Mouse (Mus musculus) monocyte, adult 2 months (primary cell): ENCODE measurements at regions not wholly inside any gene's neighbourhood (a gene's known extent, or its start where the extent isn't known, plus 50 kb on each side); places are given as distances from the start of the nearest gene placed in this dataset.

ENCODE experiments used
- DNase-seq, 2 experiments: peaks; one replicate each; pipeline ENCODE4 v3.0.0; 2022; ENCODE audit warnings: low spot score in 2 of 2, low read depth in 1 of 2

DNA sequence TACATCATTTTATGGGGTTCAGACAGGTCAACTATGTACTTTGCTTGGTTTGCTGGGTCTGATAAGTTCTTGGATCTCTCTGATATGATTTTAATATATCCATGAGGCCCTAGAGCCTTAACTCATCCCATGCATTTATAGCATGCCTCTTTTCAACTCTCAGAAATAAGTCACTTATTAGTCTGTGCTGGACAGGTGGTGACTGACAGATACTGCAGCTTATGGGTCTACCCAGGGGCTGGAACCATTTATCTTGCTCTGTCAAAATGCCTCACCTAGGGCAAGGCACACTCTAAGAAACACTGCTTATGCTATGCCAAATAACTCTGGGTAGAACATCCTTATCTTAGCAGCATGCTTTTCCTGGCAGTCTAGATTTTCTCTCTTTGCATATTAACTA is 225.6 kb downstream of the Mbnl1 start:
- DNase-seq = no peak

DNA sequence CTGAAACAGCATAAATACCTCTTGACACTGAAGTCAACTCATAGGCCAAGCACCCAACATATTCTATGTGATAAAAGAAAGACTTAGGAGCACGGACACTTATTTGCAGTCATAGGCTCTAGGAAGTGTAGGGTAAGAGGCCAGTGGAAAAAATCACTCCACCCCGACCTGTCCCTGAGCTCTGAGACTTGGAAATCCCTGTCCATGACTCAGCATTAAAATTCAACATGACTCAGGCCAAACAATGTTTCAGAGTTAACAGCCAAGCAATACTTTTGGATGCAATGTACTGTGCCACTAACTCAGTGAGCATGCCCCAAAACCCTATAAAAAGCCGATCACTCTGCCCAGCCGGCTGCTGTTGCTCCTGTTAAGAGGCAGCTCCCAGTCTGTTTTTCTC is 234.5 kb downstream of the Mbnl1 start:
- DNase-seq = no peak

DNA sequence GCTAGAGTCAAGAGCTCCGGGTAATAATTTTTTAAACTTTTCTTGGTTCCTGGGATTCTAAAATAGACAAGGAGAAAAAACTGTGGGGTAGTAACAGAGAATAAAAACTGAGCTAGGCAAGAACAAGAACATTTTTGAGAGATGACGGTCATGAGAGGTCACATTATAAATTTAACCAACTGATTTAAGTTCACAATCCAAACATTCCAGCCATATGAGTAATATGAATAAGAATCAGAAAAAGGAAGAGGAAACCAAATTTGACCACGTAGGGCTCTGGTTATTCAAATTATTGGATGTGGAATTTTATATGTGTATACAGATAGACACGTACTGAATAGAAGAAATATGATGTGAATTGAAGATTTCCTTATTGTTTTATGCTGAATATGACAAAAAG is 240.3 kb downstream of the Mbnl1 start:
- DNase-seq = no peak

DNA sequence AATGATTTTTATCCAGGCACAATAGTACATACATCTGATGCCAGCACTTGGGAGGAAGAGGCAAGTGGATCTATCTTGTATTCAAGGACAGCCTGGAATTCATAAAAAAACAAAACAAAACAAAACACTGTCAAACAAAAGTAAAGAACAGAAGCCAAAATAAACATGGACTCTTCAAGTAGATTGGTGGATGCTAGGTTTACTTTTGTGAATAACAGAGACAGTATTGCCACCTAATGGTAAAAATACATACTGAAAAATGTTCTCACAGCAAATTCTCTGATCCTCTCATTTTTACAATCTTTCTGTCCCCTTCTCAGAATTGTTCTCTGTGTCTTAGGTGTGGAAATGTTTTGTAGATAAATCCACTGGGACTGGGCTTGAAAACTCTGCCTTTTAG is 247.7 kb downstream of the Mbnl1 start:
- no peak for DNase-seq

DNA sequence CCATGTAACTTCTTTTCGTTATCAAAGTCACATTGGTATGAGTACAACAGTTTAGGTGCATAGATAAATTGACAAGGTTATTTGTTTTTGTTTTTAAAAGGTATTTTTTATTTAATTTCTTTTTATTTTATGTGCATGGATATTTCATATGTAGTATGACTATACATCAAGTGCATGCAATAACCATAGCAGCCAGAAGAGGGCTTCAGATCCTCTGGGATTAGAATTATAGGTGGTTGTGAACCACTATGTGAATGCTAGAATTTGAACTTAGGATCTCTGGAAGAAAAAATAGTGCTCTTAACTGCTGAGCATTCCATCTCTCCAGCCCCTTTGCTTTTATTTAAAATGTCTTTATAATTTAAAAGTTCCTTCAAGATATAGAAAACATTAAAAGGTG is 258.7 kb downstream of the Mbnl1 start:
- DNase-seq = no peak

DNA sequence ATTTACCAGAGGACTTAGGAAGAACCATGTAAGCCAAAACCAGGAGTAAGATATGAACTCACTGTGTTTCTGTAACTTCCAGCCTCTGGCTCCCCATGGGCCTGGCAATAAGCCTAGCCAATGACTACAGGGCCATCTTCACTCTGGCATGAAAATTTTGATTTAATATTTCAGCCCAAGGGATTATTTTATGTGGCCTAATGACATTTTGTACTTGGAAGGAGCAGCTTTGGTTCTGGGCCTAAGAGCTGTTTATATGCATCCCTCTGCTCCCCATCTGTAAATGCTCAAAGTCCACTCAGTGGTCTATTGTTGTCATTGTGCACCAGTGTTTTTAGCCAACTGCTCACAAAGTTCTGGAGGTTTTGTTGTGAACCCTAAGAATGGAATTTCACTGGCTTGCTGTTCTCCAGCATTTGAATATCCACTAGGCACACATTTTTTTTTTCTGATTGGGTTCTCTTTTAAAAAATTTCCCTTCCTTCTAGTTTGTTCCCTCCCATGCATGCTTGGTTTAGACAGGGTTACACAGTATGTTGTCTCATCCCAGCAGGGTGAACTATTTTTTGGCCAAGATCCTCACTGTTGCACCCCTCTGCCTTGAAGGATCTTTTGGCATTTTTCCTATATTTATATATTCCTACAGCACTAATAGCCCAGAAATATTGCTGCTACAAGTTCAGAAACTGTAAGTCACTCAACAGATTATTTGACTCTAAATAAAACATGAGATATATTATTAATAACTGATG is 261.9 kb upstream of the P2ry1 start:
- no peak for DNase-seq

DNA sequence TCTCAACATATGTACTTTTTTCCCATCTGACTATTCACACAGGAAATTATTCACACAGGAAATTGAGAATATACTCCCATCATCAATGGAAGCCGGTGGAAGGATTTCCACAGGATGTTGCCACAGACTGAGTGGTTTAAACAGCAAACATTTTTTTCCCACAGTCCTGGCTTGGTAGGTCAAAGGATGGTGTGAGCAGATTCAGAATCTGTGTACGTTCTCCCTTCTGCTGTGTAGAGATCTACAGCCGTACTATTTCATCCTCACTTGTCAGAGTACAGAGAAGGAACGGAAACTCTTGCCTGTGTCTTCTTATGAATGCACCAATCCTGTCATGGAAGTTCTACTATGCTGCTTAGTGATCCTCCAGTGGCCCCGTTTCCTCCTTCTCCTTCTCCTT is 261.2 kb upstream of the P2ry1 start:
- no peak for DNase-seq

DNA sequence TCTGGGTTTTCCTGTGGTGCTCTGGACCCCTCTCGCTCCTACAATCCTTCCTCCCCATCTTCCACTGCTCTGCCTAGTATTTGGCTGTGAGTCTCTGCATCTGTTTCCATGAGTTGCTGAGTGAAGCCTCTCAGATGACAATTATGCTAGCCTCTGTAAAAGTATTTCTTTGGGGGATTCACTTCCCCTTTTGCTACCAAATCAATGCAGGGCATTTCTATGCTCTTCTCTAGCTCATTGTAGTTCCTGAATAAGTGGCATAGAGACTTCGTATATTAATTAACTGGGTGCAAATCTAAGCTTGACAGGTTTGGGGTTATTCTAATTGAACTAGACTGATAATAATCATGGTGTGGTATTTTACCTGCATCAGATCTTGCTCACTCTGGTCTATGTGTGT is 260.4 kb upstream of the P2ry1 start:
- DNase-seq = no peak

DNA sequence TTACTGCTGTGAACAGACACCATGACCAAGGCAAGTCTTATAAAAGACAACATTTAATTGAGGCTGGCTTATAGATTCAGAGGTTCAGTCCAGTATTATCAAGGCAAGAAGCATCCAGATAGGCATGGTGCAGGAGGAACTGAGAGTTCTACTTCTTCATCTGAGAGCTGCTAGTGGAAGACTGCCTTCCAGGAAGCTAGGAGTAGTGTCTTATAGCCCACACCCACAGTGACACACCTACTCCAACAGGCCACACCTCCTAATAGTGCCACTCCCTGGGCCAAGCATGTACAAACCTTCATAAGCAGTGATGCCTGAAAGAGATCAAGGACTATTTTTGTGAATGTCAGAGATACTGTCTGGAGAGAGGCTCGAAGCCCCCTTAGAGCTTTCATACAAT is 257.5 kb upstream of the P2ry1 start:
- no peak for DNase-seq

DNA sequence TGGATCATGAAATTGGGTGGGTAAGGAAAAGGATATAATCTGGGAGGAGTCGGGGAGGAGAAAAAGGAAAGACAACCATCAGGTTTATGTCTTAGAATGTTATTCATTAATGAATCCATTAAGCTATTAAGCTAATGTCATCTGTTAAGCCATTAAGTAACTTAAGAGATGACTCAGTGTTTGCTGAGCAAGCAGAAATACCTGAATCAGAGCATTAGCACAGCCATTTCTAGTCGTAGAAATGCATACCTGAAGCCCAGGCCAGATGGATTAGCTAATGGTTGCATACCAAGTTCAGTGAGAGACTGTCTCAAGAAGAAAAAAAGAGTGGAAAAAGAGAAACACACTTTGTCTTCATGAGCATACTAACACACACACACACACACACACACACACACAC is 244.0 kb upstream of the P2ry1 start:
- no peak for DNase-seq

DNA sequence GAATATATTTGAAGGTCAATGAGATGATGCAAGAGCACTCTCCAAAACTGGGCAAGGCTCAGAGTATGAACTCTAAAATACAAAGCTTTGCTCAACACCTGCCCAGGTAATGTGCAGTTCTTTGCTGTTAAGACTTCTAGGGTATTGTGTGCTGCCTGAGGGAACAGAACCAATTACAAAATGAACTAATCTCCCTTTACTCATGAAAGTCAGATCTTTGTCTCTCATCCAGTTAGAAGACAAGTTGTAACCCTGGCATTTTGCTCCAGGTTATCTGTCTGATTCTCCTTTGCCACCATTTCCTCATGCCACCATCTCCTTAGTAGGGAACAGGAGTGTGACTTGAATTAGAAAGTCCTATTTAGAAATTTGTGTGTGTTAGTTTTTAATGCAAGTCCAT is 243.5 kb upstream of the P2ry1 start:
- no peak for DNase-seq

DNA sequence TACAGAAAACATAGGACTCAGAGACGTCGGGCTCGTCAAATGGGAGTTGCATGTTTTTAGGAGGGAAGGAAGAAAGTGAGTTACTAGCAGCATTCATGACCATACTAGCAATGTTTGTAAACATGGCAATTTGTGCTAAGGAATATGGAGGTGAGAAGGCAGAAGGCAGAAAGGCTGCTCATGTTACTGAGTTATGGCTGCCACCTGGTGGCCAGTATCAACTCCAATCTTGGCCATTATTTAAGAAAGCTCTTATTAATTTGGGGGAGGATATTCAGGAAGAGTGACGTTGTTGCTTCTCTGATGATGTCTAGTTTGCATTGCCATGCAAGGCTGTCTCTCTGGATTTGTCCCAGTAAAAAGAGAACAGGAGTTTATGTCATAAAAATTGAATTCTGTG is 239.7 kb upstream of the P2ry1 start:
- no peak for DNase-seq

DNA sequence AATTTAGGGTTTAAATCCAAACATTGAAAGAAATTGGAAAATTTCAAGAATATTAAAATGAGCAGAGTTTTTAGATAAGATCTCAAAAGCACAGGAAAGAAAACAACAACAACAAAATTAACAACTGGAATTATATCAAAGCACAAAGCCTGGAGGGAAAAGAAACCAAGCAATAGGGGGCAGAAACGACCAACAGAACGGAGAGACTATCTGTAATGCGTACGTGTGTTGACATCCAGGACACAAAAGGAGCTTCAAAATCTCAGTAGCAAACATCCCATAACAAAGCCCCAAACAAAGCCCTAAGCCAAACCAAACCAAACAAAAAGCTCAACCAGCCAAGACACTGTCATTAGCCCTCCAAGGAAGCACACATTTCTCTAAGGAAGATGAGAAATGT is 237.5 kb upstream of the P2ry1 start:
- no peak for DNase-seq

DNA sequence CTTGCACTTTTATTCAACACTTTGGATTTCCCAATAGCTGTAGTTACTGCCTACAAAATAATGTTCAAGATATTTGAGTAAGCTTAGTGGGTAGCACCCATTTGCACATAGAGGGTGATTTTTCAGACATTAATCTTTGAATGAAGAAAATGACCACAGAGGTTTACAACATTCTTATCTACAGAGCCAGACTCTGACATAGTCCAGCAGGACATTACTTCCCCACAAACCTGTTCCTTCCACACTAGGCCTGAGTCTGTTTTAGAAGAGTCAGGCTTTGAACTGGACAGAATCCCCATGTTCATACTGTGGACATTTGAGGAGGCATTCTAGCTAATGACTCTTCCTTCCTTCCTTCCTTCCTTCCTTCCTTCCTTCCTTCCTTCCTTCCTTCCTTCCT is 233.6 kb upstream of the P2ry1 start:
- DNase-seq = no peak

DNA sequence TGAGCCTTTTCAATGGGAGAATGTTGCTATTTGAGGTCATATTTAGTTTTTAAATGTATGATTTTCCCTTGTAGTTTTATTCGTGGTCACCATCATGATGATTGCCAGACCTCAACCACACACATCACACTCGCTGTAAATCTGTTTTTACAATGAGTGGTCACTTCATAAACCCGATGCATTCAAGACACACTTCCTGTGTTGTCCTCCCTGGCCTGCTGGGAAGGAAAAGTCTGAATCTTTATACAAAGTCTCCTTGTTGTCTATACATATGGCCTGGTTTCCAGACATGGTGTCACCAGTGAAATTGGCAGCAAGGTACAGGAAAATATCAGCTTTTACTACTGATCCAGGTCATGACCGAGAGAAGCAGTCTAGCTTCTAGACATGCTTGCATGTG is 230.7 kb upstream of the P2ry1 start:
- no peak for DNase-seq

DNA sequence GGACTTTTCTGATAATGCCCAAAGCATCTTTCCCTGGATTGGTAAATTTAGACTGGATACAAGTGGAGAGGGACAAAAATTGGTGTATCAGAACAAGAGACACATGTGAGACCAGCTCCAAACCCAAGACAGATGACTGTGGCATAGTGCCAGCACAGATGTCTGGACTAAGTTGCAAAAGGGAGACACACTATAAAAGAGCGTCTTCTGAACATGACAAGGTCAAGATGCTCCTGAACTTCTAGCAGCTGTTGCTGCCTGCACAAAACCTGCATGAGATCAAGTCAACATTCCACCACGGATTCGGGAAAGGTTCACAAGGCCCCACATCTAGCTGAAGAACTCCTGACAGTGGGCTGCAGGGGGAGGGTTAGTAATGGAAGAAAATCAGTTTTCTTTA is 229.2 kb upstream of the P2ry1 start:
- no peak for DNase-seq

DNA sequence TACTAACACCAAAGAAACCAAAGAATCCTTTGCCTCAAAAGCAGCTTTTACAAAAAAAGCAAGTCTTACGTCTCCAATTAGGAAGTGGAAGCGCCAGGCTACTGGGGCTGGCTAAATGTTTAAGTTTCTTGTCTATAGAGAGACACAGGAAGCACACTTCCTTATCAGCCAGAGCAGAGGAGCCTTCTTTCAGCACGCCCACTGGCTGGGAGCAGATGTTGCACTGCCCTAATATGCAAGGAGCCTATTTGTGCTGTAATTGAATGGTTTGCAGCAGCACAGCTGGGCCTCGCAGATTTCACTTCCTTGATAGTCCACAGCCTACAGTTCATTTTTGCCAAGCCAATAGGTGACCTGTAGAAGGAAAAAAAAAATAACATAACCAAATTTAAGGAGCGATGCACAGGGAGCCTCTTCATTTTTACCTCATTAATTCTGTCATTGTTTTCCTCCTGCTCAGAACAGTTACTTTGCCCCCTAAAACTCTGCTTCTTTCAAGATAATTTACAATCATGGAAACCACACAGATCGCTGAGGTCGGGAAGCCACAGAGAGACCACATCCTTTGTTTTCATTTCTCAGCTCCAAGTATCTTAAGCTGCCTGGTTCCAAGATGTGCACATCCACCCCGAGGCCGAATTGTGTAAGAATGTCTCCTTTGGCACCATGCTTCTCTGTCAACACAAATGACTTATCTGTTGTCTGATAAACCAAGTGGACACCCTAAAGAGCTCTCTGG is 217.3 kb upstream of the P2ry1 start:
- peak in 1 of 2 experiments; percentile 33 for DNase-seq

DNA sequence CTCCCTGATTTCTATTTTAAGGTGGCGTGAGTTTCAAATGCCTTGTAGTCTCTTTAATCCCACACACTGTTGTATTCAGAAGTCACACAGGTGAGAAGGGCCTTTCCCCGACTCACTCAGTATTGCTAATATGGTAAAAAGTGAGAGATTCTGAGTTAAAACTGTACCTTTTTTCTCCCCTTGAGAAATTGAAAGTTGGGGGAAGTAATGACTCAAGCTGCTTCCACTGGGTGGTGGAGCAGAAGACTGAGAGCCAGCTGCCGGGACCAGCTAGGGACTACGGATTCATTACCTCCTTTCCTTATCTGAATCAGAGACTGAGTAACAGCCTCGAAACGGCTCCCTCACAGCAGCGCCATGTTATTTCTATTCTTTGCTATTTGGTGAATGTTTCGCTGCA is 214.6 kb upstream of the P2ry1 start:
- no peak for DNase-seq

DNA sequence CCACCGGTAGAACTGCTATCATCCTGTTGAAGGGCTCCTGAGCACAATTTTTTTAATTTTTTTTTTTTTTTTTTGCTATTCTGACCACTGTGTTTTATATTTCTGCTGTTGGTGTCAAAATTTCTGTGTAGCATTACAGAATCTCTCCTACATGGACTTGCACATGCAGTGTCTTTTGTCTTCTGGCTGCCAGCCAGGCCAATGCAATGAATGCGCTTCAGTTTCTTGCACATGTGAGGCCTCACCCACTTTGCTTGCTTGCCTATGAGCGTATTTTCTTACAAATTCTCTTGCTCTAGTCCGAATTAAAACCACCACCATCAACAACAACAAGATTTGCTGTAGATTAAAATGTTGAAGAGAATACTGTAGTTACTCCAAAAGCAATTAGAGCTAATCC is 213.2 kb upstream of the P2ry1 start:
- no peak for DNase-seq

DNA sequence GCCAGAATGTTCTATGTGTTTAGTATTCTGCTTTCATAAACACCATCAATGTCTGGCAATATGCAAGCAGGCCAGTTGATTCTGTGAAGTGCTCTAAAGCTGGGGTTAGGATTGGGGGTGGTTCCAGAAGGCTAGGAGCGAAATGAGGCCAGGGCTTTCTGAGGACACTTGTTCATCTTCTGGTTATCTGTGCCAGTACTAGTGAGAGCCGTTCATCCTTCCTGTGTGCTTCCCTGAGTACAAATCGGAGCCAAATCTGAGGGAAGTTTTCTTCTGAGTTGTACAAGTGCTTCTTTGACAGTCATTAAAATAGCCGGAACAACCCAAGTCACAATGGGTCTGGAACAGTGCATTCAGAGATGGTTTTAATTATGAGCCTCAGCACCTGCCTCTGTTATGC is 210.4 kb upstream of the P2ry1 start:
- DNase-seq = no peak

DNA sequence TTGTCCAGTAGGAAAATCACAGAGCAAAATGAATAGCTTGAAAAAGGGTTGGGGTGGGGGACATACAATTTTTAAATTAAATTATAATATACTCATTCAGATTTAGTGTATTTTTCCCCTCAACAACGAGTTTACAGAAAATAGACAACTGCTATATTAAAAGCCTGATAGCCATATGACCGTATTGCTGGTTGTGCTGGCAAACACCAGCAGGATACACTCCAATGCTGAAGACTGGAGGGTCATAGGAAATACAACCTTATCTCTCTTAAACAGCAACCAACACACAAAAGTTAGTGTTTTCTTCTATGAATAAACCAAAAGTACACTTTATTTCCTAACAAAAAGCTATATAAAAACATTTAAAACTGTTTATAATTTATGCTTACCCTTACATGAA is 206.4 kb upstream of the P2ry1 start:
- no peak for DNase-seq

DNA sequence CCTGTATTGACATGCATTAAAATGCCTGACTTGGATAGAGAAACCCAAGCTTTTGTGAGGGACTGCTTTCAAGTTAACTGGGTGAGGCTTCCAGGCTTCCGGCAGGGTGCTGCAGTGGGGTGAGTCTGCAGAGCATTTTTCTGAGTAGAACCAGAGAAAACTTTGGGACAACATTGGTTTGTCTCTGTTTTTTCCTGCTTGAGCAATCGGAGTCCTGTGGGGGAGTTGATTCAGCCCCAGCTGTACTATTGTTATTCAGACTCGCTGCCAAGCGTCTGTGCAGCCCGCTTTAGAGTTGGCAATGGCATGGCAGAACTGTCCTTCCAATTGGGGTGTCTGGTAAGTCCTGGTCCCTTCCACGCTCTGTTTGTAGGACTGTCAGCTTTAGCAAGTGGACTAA is 204.8 kb upstream of the P2ry1 start:
- no peak for DNase-seq

DNA sequence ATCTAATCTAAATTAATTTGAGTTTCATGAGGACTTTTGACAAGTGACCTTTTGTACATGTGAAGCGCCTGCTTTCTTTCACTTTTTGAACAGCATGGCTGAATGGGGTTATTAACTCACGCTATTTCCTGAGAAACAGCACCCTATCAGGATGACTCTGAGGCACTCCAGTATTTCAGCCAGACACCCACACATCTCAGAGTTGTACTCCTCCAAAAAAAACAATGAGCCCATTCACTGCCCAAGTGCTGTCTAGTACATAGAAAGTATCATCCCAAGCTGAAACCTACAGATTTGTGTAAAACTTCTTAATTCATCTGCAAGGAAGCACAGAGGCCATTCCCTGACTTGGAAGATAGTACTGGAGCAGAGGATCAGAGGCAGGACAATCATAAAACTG is 204.1 kb upstream of the P2ry1 start:
- no peak for DNase-seq
